Mouse (Mus musculus) gastrocnemius, postnatal 4 days (tissue): ENCODE measurements around the gene Olfr1253. TPM values are rescaled to one million over a fixed set of nuclear protein-coding genes. Genes with fewer than 3 reads are reported as not detected.

Experiments
- DNase-seq, 2 experiments: peaks; one replicate each; pipeline ENCODE4 v3.0.0; 2021 to 2022; ENCODE audit warnings: low spot score in 2 of 2, mixed read lengths in 2 of 2
- long read RNA-seq, 2 experiments: library from polyadenylated mRNA; stranded (forward); transcript quantifications; one replicate each; pipeline ENCODE4 v2.0.0; 2021
- total RNA-seq, 2 experiments: library from RNA; stranded (reverse); gene quantifications; 2 replicates each; pipeline ENCODE4 v1.2.3; 2021

Olfr1253 gene
- not detected for total RNA-seq
- long read RNA-seq, experiment 1: 0 reads
- long read RNA-seq, experiment 2: 0 reads

GRCm38 (mm10) chr2:89756990-89757389 lies at the start of gene Olfr1253:
Olfr1253 (minus strand) TSS chr2:89757090.
- no peak for DNase-seq

DNA sequence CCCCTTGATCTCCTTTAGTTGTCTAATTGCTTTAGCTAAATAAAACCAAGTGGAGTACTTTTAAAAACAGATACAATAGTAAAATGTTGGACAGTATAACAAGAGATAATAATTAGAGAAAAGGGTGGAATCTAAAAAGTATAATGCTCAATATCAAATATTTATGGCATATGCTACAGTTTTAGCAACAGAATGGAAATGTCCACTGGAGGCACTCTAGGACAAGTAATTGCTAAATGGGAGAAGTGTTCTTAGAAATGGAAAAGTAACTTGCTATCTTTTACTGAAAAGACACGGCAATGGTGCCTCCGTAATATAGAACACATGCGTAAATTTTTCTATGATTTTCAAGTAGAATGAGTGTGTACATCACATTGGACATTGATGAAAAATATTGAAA lies 42.7 kb upstream of the Olfr1253 start:
- no peak for DNase-seq

GRCm38 (mm10) chr2:89793519-89793918 lies 36.6 kb upstream of the Olfr1253 start, which contains the start of gene Olfr1254:
Olfr1254 (minus strand) TSS chr2:89793619.
- no peak for DNase-seq

GRCm38 (mm10) chr2:89724912-89725311 lies 32.0 kb downstream of the Olfr1253 start, which contains the start of gene Olfr1252:
Olfr1252 (minus strand) TSS chr2:89725012.
- no peak for DNase-seq

Other genes with a start within 250 kb of the Olfr1253 start
- gene Olfr1243, start 225.6 kb downstream of the Olfr1253 start, total RNA-seq: not detected
- not detected for gene Olfr1245, start 178.6 kb downstream of the Olfr1253 start, total RNA-seq
- not detected for gene Olfr1246, start 163.9 kb downstream of the Olfr1253 start, total RNA-seq
- gene Olfr1247, start 143.0 kb downstream of the Olfr1253 start, total RNA-seq: under 1 TPM; 0.07 to 0.08 TPM
- gene Olfr1248, start 138.8 kb downstream of the Olfr1253 start, total RNA-seq: not detected
- not detected for gene Olfr1249, start 122.1 kb downstream of the Olfr1253 start, total RNA-seq
- not detected for gene Olfr1250, start 95.6 kb downstream of the Olfr1253 start, total RNA-seq
- gene Olfr1251, start 85.2 kb downstream of the Olfr1253 start, total RNA-seq: not detected
- not detected for gene Olfr1252, start 32.1 kb downstream of the Olfr1253 start, total RNA-seq
- not detected for gene Olfr1254, start 36.5 kb upstream of the Olfr1253 start, total RNA-seq
- gene Olfr1255, start 55.0 kb upstream of the Olfr1253 start, total RNA-seq: not detected
- not detected for gene Olfr1256, start 84.5 kb upstream of the Olfr1253 start, total RNA-seq
- gene Olfr48, start 91.1 kb upstream of the Olfr1253 start, total RNA-seq: not detected
- not detected for gene Olfr1257, start 121.3 kb upstream of the Olfr1253 start, total RNA-seq
- gene Olfr1258, start 170.2 kb upstream of the Olfr1253 start, total RNA-seq: not detected
- not detected for gene Olfr1259, start 191.6 kb upstream of the Olfr1253 start, total RNA-seq
- gene Olfr1260, start 217.2 kb upstream of the Olfr1253 start, total RNA-seq: not detected
- gene Olfr1261, start 234.1 kb upstream of the Olfr1253 start, total RNA-seq: not detected
- gene Olfr1262, start 243.1 kb upstream of the Olfr1253 start, total RNA-seq: not detected